21 mouse cellular contexts compared by ENCODE assay signal in the genomic region with DNA sequence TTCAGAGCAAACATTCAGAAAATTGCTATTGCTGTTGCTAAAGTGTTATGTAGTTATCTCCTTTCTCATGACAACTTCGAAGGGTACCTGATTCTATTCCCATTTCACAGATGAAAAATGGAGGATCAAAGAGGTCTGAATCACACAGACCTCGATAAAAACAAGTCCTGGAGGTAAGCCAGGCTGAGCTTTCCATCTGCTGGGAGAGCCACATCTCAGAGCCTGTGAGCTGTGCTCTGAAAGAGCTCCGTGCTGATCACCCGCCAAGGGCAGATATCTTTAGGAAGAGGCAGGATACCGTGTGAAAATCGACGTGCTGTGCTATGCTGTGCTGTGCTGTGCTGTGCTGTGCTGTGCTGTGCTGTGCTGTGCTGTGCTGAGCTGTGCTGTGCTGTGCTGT. TPM values are rescaled to one million over a fixed set of nuclear protein-coding genes. Genes with fewer than 3 reads are reported as not detected.
DNase-seq lines count a peak whose midpoint lies in the region; ATAC-seq and TF ChIP-seq lines count a peak whose summit lies in the region.
"Had no signal": no experiment of that assay in that cellular context is flagged by ENCODE, and none has a peak within 500 bp of the region (broad histone marks: within the 10 kb centered on the region; RNA-seq: fewer than 3 reads in every experiment).

No protein-coding gene starts in this region.

- peaks cover 7% of the 10 kb centered on the region; the same call in 1 of the 2 replicates for H3K4me1 ChIP-seq in lung, embryonic 14.5 days (ENCODE audit: insufficient read depth)
- H3K4me1 ChIP-seq in heart, adult 2 months (ENCODE audit: control insufficient read depth, insufficient read depth, low read length), result peaks cover 2% of the 10 kb centered on the region; the same call in 1 of the 2 replicates
- H3K4me1 ChIP-seq in neural tube, embryonic 15.5 days, result peaks cover 44% of the 10 kb centered on the region

- no peak overlapping the region for H3K9ac ChIP-seq in lung, embryonic 14.5 days
- no peak overlapping the region for H3K9ac ChIP-seq in heart, adult 2 months (ENCODE audit: low read depth, low read length)
- H3K9ac ChIP-seq in neural tube, embryonic 15.5 days (replicated peaks), result no peak overlapping the region
- H3K9ac ChIP-seq: embryonic facial prominence, embryonic 13.5 days; embryonic facial prominence, embryonic 15.5 days; forebrain, embryonic 12.5 days had no signal

- no peak overlapping the region for H3K4me3 ChIP-seq in lung, embryonic 14.5 days (ENCODE audit: low read depth, low read length)
- no peak overlapping the region for H3K4me3 ChIP-seq in heart, adult 2 months
- H3K4me3 ChIP-seq in neural tube, embryonic 15.5 days (replicated peaks), result no peak overlapping the region
- H3K4me3 ChIP-seq: embryonic facial prominence, embryonic 13.5 days; embryonic facial prominence, embryonic 15.5 days; erythroblast, embryonic 14.5 days; forebrain, embryonic 10.5 days; forebrain, embryonic 12.5 days had no signal

- H3K27ac ChIP-seq in lung, embryonic 14.5 days (ENCODE audit: low read depth), result no peak overlapping the region
- no peak overlapping the region for H3K27ac ChIP-seq in heart, adult 2 months
- H3K27ac ChIP-seq in neural tube, embryonic 15.5 days (replicated peaks), result no peak overlapping the region
- H3K27ac ChIP-seq: embryonic facial prominence, embryonic 13.5 days; embryonic facial prominence, embryonic 15.5 days; forebrain, embryonic 10.5 days; forebrain, embryonic 12.5 days had no signal

- no peak for TF ChIP-seq CTCF in lung, embryonic 14.5 days (IDR thresholded peaks at IDR 0.05; ENCODE audit: low read depth)
- no peak for TF ChIP-seq CTCF in heart, adult 2 months (IDR thresholded peaks at IDR 0.05)

- no peak overlapping the region for H3K4me2 ChIP-seq in lung, embryonic 14.5 days
- no peak overlapping the region for H3K4me2 ChIP-seq in neural tube, embryonic 15.5 days
- H3K4me2 ChIP-seq: embryonic facial prominence, embryonic 13.5 days; embryonic facial prominence, embryonic 15.5 days; forebrain, embryonic 12.5 days had no signal

- WGBS in lung, embryonic 14.5 days, result 54% methylated on average over 7 of the region's 7 CpGs
- 32% methylated on average over 7 of the region's 7 CpGs for WGBS in heart, adult 2 months
- WGBS in neural tube, embryonic 15.5 days, result 70% methylated on average over 7 of the region's 7 CpGs

- intact Hi-C loops in heart, adult 2 months (cut with DNase I), result no loop called here

- H3K27me3 ChIP-seq in lung, embryonic 14.5 days (ENCODE audit: insufficient read depth, low read length), result peaks cover 27% of the 10 kb centered on the region
- H3K27me3 ChIP-seq in heart, adult 2 months (ENCODE audit: control insufficient read depth, insufficient read depth, low read length), result peaks cover 4% of the 10 kb centered on the region; the same call in 1 of the 2 replicates
- H3K27me3 ChIP-seq in neural tube, embryonic 15.5 days (replicated peaks), result 0 out of 2 replicates have a peak, but pooled peaks cover 9% of the 10 kb centered on the region

- H3K9me3 ChIP-seq in lung, embryonic 14.5 days (ENCODE audit: low read depth, low read length), result no peaks in the 10 kb centered on the region
- H3K9me3 ChIP-seq in neural tube, embryonic 15.5 days (replicated peaks), result no peaks in the 10 kb centered on the region
- H3K9me3 ChIP-seq: embryonic facial prominence, embryonic 13.5 days; embryonic facial prominence, embryonic 15.5 days; forebrain, embryonic 10.5 days; forebrain, embryonic 12.5 days had no signal

- peak; percentile 45 to 48 for DNase-seq in cerebellum, postnatal 10 days
- DNase-seq in cerebellum, adult 11 months, result no peak
- peak; percentile 45 for DNase-seq in lung, embryonic 14.5 days
- no peak for DNase-seq in lung, postnatal 4 days
- DNase-seq in NIH3T3 (ENCODE audit: low read depth), result peak; percentile 58
- no peak for DNase-seq in heart, adult 2 months
- DNase-seq: adrenal gland, adult 2 months; adrenal gland, postnatal 10 days; adrenal gland, postnatal 36 days; cerebellum, adult 2 months; cerebellum, adult 9-10 months; embryo, embryonic 11 days had no signal

- TF ChIP-seq POLR2A in heart, adult 2 months (IDR thresholded peaks at IDR 0.05; ENCODE audit: insufficient read depth, low read depth, low read length), result no peak

- no peaks in the 10 kb centered on the region for H3K79me2 ChIP-seq in heart, adult 2 months (replicated peaks; ENCODE audit: control insufficient read depth, insufficient read depth, low read length)

- H3K36me3 ChIP-seq in lung, embryonic 14.5 days (ENCODE audit: insufficient read depth), result no peaks in the 10 kb centered on the region
- no peaks in the 10 kb centered on the region for H3K36me3 ChIP-seq in heart, adult 2 months (ENCODE audit: control insufficient read depth, insufficient read depth, low read length)
- no peaks in the 10 kb centered on the region for H3K36me3 ChIP-seq in neural tube, embryonic 15.5 days
- H3K36me3 ChIP-seq: embryonic facial prominence, embryonic 13.5 days; embryonic facial prominence, embryonic 15.5 days; forebrain, embryonic 10.5 days; forebrain, embryonic 12.5 days had no signal

- TF ChIP-seq EP300 in heart, adult 2 months (IDR thresholded peaks at IDR 0.05; ENCODE audit: insufficient read depth, low read depth, low read length), result no peak

- ATAC-seq in lung, embryonic 14.5 days (ENCODE audit: insufficient read depth), result no peak
- no peak for ATAC-seq in neural tube, embryonic 15.5 days (ENCODE audit: low FRiP score)
- ATAC-seq: forebrain, embryonic 14.5 days had no signal

RNA-seq across cellular contexts. Expression of a gene that starts 10.1 kb away (rescaled TPM):
- 0.12 and 0.18 TPM in 2 replicates for polyA plus RNA-seq in lung, embryonic 14.5 days (2014; fragmentation: Nextera tagmentation; extraction: Ambion mirVana)
- not detected for total RNA-seq in heart, adult 2 months (2021)
- polyA plus RNA-seq in heart, adult 2 months (2012; rRNA removed), result not detected in 2 replicates
- polyA plus RNA-seq in neural tube, embryonic 15.5 days (2015; fragmentation: Nextera tagmentation; extraction: Ambion mirVana), result 22.9 and 31.6 TPM in 2 replicates
- total RNA-seq: common myeloid progenitor, adult 5-6 weeks; ES-E14 had no signal
- polyA plus RNA-seq: erythroblast, embryonic 14.5 days had no signal

RNA-seq across cellular contexts. Expression of a gene that starts 18.8 kb away (rescaled TPM):
- polyA plus RNA-seq in lung, embryonic 14.5 days (2014; fragmentation: Nextera tagmentation; extraction: Ambion mirVana), result 32.8 and 35.1 TPM in 2 replicates
- 10 to 100 TPM; 23.2 to 25.0 TPM for total RNA-seq in heart, adult 2 months (2021)
- polyA plus RNA-seq in heart, adult 2 months (2012; rRNA removed), result 26.9 and 37.8 TPM in 2 replicates
- 48.3 and 51.7 TPM in 2 replicates for polyA plus RNA-seq in neural tube, embryonic 15.5 days (2015; fragmentation: Nextera tagmentation; extraction: Ambion mirVana)

RNA-seq across cellular contexts. Expression of a gene that starts 19.0 kb away (rescaled TPM):
- 0.26 and 0.72 TPM in 2 replicates for polyA plus RNA-seq in lung, embryonic 14.5 days (2014; fragmentation: Nextera tagmentation; extraction: Ambion mirVana)
- under 1 TPM; 0.21 to 0.66 TPM for total RNA-seq in heart, adult 2 months (2021)
- 0.39 and 0.73 TPM in 2 replicates for polyA plus RNA-seq in heart, adult 2 months (2012; rRNA removed)
- 40.2 and 50.7 TPM in 2 replicates for polyA plus RNA-seq in neural tube, embryonic 15.5 days (2015; fragmentation: Nextera tagmentation; extraction: Ambion mirVana)

RNA-seq across cellular contexts. Expression of a gene that starts 24.6 kb away (rescaled TPM):
- 61.2 and 67.3 TPM in 2 replicates for polyA plus RNA-seq in lung, embryonic 14.5 days (2014; fragmentation: Nextera tagmentation; extraction: Ambion mirVana)
- 10 to 100 TPM; 38.9 to 39.9 TPM for total RNA-seq in heart, adult 2 months (2021)
- 91.3 and 94.6 TPM in 2 replicates for polyA plus RNA-seq in heart, adult 2 months (2012; rRNA removed)
- polyA plus RNA-seq in neural tube, embryonic 15.5 days (2015; fragmentation: Nextera tagmentation; extraction: Ambion mirVana), result 72.4 and 78.3 TPM in 2 replicates

RNA-seq across cellular contexts. Expression of a gene that starts 46.0 kb away (rescaled TPM):
- polyA plus RNA-seq in lung, embryonic 14.5 days (2014; fragmentation: Nextera tagmentation; extraction: Ambion mirVana), result 83.9 and 93.3 TPM in 2 replicates
- total RNA-seq in heart, adult 2 months (2021), result 100 to 1,000 TPM; 117 to 131 TPM
- polyA plus RNA-seq in heart, adult 2 months (2012; rRNA removed), result 87.8 and 119 TPM in 2 replicates
- polyA plus RNA-seq in neural tube, embryonic 15.5 days (2015; fragmentation: Nextera tagmentation; extraction: Ambion mirVana), result 33.1 and 37.6 TPM in 2 replicates

Comparison
In these comparisons a context has a peak if more than half of its experiments do, and no peak if none do; other contexts are left out.
1. DNase-seq: peak in cerebellum, postnatal 10 days (2 of 2), lung, embryonic 14.5 days (single experiment) and NIH3T3 (single experiment); none in cerebellum, adult 11 months (single experiment), lung, postnatal 4 days (0 of 2) and heart, adult 2 months (0 of 2).
2. RNA of a gene that starts 10.1 kb away (polyA plus RNA-seq): 22.9 to 31.6 TPM in neural tube, embryonic 15.5 days; 0.12 to 0.18 TPM in lung, embryonic 14.5 days and not detected in heart, adult 2 months; every median in the first group is over 10 times any median in the second.
3. RNA of a gene that starts 19.0 kb away (polyA plus RNA-seq): 40.2 to 50.7 TPM in neural tube, embryonic 15.5 days; 0.39 to 0.73 TPM in heart, adult 2 months and 0.26 to 0.72 TPM in lung, embryonic 14.5 days; every median in the first group is over 10 times any median in the second.